Mouse (Mus musculus) left cerebral cortex, adult 8-10 months (tissue): ENCODE measurements at regions not wholly inside any gene's neighbourhood (a gene's known extent, or its start where the extent isn't known, plus 50 kb on each side); places are given as distances from the start of the nearest gene placed in this dataset.

Experiments used
- DNase-seq, 2 experiments: peaks; one replicate each; pipeline ENCODE4 v3.0.0; 2022; ENCODE audit warnings: low spot score in 2 of 2

DNA sequence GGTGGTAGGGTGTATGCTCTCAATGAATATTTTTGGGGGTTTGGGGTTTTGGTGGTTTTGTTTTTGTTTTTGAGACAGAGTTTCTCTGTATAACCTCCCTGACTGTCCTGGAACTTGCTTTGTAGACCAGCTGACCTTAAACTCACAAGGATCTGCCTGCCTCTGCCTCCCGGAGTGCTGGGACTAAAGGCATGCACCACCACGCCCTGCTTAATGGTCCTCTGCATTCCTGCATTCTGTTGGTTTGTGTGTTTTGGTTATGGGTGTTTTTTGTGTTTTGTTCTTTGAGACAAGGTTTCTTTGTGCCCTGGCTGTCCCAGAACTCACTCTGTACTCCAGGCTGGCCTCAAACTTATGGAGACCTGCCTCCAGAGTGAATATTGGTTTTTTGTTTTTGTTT is 143.6 kb upstream of the Cited2 start:
- no peak for DNase-seq

DNA sequence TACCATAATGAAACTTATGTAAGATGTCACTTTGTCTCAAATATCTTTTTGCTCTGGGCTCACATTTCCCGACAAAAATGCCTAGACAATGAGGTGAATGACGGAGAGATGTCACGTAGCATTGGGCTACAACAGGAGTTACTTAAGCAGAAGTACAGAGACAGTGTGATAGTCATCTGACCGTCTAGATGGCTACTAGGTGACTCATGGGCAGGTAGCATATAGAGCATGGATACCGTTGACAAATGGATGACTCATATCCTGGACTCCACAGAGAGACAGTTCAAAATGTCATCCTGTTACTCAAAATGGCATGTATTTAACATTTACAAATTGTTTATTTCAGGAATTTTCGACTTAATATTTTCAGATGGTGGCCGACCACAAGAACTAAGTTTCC is 138.2 kb upstream of the Cited2 start:
- no peak for DNase-seq

DNA sequence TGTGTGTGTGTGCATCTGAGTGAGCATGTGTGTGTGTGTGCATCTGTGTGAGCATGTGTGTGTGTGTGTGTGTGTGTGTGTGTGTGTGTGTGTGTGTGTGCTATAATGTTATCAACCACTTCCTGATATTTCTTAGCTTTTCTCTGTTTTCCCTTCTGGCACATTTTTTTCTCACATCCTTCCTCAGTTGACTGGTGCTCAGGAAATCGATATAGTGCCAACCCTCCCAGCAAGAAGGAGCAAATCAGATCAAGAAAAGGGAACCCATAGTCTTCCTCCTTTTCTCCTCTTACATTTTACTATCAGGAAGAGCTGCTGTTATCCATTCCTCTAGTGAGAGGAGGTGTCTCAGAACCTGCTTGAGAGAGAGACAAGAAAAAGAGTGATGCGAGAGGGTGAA is 136.1 kb upstream of the Cited2 start:
- no peak for DNase-seq

- no peak for DNase-seq
Measured at GRCm38 (mm10) chr10:17589136-17589535, 133.9 kb upstream of the Cited2 start.

DNA sequence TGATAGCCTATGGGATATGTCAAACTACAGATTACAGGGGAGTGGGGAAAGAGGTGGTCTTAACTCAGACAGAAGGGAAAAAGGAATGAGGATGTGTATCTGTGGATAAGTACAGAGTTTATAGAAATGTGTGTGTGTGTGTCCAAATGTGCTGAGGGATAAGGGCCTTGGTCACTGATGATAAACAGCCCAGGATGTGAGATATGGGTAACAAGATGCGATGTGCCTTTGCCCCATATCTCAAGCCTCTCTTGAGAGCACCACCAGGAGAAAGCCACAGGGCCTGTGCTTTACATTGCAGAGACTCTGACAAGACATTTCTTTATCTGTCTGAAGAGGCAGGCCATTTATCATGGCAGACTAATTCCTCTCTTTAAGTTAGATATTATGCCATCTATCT is 132.8 kb upstream of the Cited2 start:
- DNase-seq, result no peak

- DNase-seq, result no peak
Measured at GRCm38 (mm10) chr10:17592387-17592786, 130.6 kb upstream of the Cited2 start.

GRCm38 (mm10) chr10:17596126-17596525 is 126.9 kb upstream of the Cited2 start:
- DNase-seq, result no peak

- DNase-seq, result no peak
Measured at GRCm38 (mm10) chr10:17596743-17597142, 126.3 kb upstream of the Cited2 start.

GRCm38 (mm10) chr10:17599246-17599645 is 123.8 kb upstream of the Cited2 start:
- no peak for DNase-seq

DNA sequence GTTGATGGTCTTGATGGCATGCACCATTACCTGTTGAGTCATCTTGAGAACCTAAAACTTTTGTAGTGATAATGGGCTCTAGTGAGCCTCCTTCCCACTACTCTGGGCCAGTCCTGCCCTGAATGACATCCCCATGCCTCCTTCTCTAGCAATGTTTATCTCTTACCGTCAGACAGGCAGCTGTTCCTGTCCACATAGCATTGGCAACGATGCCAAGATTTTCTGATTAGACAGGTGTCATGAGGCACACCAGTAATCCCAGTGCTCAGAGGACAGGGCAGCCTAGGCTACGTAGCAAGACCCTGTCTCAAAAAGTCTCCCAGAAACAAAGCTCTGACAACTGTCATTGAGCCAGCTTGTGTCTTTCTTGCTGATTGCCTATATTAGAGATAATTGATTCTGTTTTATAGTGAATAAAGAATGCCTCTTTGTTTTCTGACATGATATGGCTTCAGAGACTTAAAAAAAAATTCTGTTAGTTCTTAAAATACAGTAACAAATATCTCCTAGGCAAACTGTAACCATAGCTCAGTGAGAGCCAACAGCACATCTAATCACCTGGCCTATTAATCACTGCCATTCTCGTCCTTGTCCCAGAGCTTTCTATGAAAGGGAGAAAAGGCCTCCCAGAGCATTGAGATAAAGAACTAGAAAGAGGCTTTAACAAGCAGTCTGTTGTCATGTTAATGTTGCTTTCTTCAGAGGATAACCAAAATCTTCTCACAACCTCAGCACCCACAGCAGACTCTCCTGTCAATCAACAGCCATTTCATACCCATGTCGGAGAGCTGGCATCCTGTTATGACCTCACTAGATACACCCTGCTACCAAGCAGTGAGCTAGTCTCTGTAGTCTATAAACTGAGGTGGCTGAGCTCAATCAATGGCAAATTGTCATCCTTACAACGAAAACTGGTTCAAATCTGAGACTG is 122.9 kb upstream of the Cited2 start:
- no peak for DNase-seq

DNA sequence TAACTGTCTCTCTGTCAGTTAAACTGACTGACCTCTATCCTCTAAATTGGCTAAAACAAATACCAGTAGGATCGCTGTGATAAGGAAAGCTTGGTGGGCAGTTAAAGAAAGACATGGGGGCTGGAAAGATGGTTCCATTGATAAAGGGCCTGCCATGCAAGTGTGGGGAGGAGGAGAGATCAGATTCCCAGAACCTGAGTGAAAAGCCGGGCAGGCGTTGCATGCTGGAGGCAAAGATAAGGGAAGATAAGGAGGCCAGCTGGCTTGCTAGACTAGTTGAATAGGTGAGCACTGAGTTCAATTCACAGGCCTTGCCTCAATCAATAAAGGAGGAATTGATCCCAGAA is 122.3 kb upstream of the Cited2 start:
- DNase-seq, result no peak

DNA sequence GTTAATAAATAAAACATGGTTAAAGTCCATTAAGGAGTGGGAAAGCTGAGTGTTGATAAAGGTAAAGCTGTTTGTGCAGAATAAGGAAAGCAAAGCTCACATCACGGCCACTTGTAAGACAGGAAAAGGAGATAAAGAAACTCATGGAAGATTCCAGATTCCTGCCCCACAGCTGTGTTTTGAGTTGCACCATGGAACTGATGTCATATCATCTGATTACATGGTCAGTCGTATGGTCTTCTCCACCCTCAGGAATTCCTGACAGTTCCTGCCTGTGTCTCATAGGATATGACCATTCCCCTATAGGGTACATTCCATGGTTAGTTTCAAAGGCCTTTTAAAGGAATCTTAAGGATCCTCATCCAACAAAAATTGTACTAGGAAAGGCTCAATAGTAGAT is 120.6 kb upstream of the Cited2 start:
- DNase-seq, result no peak

- no peak for DNase-seq
Measured at GRCm38 (mm10) chr10:17608220-17608619, 114.8 kb upstream of the Cited2 start.

GRCm38 (mm10) chr10:17610592-17610991 is 112.4 kb upstream of the Cited2 start:
- DNase-seq, result no peak

DNA sequence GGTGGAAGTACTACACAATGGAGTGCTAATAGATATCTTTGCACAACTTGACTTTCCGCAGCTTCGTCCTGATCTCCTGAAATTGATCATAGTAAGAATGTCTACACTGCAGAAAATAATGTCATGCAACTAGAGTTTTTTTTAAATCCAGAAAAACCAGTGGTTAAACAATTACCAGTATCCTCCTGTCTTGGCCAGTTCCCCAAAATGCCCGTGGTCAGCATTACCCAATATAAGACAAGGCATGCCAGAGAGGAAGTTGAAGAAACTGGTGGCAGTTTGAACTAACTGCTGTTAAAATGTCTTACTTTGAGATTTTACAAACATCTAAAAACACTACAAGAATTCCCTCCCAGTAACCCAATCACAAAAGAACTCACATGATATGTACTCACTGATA is 109.7 kb upstream of the Cited2 start:
- DNase-seq, result no peak

- DNase-seq, result no peak
Measured at GRCm38 (mm10) chr10:17618024-17618423, 105.0 kb upstream of the Cited2 start.

DNA sequence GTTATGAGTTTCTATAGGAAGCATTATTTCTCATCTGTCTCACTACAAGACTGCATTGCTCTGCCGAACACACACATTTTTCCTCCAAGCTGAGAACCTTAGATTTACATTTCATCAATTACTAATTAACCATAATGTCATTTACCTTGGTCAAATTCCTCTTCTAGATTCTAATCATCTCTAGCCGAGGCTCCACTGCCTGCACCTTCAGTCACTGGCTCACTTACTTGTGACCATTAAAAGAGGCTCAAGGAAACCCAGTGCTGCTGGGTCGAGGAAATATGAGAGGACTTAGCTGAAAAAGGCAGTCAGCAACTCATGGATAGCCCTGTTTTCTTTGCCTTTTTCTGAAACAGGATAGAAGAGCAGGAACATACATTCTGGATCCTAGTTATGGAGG is 103.4 kb upstream of the Cited2 start:
- no peak for DNase-seq

DNA sequence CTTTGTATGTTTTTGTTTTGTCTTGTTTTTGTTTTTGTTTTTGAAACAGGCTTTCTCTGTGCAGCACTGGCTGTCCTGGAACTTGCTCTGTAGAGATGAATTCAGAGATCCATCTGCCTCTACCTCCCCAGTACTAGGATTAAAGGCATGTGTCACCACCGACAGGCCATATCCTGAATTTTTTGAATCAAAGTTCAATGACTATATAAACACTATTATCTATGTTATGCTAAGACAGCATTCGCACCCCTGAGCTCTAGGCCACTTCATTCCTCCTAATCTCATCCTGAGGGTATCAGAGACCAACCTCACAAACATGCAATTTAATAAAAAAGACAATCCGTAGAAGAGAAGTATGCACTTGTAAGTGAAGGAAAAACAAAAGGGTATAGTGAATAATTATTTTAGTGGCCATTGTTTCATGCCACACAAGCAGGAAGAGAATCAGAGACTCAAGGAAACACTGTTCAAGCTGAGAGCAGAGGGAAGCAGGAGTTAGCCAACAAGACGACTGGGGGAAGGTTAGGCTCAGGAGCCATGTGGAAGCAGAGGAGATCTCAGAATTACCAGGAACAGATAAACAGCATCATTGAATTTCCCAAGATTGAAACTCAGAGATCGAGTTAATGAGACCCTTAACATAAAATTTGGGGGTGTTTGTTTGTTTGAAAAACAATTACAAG is 101.2 kb upstream of the Cited2 start:
- DNase-seq, result no peak

GRCm38 (mm10) chr10:17622802-17623201 is 100.2 kb upstream of the Cited2 start:
- DNase-seq, result no peak

- DNase-seq, result no peak
Measured at GRCm38 (mm10) chr10:17629709-17630108, 93.3 kb upstream of the Cited2 start.

DNA sequence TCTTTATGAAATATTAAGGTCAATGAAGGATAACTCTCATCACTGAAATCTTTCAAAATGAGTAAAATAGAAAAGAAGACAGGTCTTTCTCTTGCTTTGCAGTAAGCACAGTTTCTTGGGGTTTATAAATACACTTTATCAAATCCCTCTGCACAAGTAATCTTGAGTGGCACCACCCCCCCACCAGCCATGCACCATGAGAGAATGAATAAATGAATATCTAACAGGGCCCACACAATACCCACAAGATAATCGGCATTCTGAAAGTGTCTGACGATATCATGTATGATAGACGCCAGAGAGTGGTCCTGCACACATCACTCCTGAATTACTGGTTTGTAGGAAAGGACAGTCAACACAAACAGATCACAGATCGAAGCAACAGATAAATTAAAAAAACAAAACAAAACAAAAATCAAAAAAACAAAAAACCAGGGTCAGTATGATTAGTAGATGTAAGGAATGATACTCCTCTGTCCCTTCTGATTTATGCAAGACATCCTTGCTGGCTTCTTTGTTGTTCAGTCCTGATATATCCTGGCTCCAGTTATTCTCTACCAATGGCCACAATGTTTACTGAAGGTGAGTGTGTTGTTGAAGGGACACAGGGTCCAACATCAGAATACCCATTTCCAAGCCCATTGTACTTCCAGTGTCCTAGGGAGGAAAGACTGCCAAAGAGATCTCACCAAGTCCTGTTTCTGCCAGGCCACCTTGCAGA is 92.0 kb upstream of the Cited2 start:
- DNase-seq, result no peak

GRCm38 (mm10) chr10:17631817-17632216 is 91.2 kb upstream of the Cited2 start:
- no peak for DNase-seq
